Mouse (Mus musculus) splenic B cell, adult 2 months (primary cell): ENCODE data around the gene Iqgap2.

Experiments
- DNase-seq: peaks from one replicate; pipeline ENCODE4 v3.0.0-alpha.2; 2011; ENCODE audit warnings: low read depth, low spot score
- H3K27me3 ChIP-seq: 2 replicates; pipeline ENCODE4 v1.6.1; 2012; ENCODE audit warnings: mild to moderate bottlenecking, low read length, moderate library complexity, mixed read lengths; ENCODE audit not compliant: control insufficient read depth, poor library complexity, insufficient read depth, severe bottlenecking
- H3K36me3 ChIP-seq: 2 replicates; pipeline ENCODE4 v1.6.1; 2012; ENCODE audit warnings: mild to moderate bottlenecking, low read length, moderate library complexity, mixed read lengths; ENCODE audit not compliant: control insufficient read depth, poor library complexity, insufficient read depth, severe bottlenecking

Gene Iqgap2

DNA sequence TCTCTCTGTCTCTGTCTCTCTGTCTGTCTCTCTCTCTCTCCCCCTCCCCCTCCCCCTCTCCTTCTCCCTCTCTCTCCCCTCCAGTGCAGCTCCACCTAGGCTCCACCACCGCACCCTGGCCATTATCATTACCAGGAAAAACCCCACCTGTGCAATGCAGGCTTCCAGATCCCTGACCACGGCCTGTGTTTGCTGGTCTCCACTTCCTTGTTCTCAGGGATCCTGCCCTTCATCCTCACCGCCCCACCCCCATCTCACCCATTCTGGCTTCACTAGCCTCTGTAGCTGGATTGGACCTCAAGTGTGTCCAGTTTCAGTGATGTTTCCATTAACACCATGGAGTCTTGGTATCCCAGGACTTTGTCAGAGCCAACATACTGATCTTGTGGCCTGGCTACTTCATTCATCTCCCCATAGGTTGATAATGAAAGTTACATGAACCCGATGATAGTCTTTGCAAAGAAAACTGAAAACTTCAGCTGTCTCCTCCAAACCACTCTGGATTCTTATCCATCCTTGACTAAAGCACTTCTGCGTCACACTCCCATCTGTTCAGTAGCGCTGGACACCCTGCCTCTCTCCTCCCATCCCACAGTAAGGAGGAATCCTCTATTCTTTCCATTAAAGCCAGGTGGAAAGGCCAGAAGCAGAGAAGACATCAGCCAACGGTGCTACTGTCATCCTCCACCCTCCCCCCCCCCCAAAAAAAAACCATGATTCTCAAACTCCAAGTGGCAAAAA lies 62.1 kb downstream of the Iqgap2 start:
- Histone ChIP-seq H3K36me3 (no peaks in the 10 kb centered on the region), H3K27me3 (no peaks in the 10 kb centered on the region)
- no peak for DNase-seq

GRCm38 (mm10) chr13:95828616-95829015 lies 63.1 kb downstream of the Iqgap2 start:
- H3K27me3 ChIP-seq, result no peaks in the 10 kb centered on the region
- H3K36me3 ChIP-seq, result no peaks in the 10 kb centered on the region
- DNase-seq, result no peak

DNA sequence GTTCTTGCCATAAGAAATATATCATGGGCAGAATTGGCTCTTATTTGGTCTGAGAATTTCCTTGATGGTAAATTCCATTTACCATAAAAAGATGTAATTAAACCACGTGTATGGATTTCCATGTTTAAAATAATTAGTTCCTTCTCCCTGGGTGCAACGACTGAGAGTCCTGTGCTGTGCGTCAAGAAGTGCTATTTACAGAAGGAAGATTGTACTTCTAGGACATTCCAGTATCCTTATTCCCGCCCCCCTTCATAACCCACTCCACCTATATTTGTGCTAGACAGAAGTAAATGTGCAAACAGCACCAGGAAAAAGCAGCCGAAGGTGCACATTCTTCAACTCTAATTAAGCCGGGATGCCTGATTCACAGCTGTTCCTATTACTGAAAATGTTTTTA lies 65.5 kb downstream of the Iqgap2 start:
- no peaks in the 10 kb centered on the region for H3K27me3 ChIP-seq
- no peak for DNase-seq
- H3K36me3 ChIP-seq, result no peaks in the 10 kb centered on the region

GRCm38 (mm10) chr13:95822918-95823317 lies 68.8 kb downstream of the Iqgap2 start:
- DNase-seq, result no peak
- Histone ChIP-seq H3K36me3 (no peaks in the 10 kb centered on the region), H3K27me3 (no peaks in the 10 kb centered on the region)

GRCm38 (mm10) chr13:95820071-95820470 lies 71.7 kb downstream of the Iqgap2 start:
- H3K36me3 ChIP-seq, result no peaks in the 10 kb centered on the region
- no peaks in the 10 kb centered on the region for H3K27me3 ChIP-seq
- DNase-seq, result no peak

DNA sequence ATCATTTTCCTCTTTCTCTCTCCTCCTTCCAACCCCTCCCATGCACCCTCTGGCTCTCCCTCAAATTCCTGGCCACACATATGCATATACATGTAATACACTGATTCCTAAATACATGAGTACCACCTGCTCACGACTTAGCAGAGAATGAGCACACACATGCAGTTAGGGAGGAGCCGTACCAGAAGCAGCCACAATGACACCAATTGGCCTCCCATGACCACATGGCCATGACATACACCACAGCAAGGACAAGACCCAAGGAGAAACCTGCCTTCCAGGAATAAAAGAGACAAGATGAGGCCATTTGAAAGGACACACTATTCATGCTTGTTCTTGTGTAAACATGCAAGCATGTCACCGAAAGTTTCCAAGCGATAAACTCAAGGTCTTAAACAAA lies 72.8 kb downstream of the Iqgap2 start:
- DNase-seq, result no peak
- no peaks in the 10 kb centered on the region for H3K36me3 ChIP-seq
- H3K27me3 ChIP-seq, result no peaks in the 10 kb centered on the region

GRCm38 (mm10) chr13:95813643-95814042 lies 78.1 kb downstream of the Iqgap2 start:
- no peaks in the 10 kb centered on the region for H3K27me3 ChIP-seq
- H3K36me3 ChIP-seq, result no peaks in the 10 kb centered on the region
- no peak for DNase-seq

- Histone ChIP-seq H3K27me3 (no peaks in the 10 kb centered on the region), H3K36me3 (no peaks in the 10 kb centered on the region)
- no peak for DNase-seq
These were observed 80.9 kb downstream of the Iqgap2 start for GRCm38 (mm10) chr13:95810796-95811195.

- no peak for DNase-seq
- no peaks in the 10 kb centered on the region for H3K27me3 ChIP-seq
- no peaks in the 10 kb centered on the region for H3K36me3 ChIP-seq
These were observed 84.5 kb downstream of the Iqgap2 start for GRCm38 (mm10) chr13:95807106-95807750.

DNA sequence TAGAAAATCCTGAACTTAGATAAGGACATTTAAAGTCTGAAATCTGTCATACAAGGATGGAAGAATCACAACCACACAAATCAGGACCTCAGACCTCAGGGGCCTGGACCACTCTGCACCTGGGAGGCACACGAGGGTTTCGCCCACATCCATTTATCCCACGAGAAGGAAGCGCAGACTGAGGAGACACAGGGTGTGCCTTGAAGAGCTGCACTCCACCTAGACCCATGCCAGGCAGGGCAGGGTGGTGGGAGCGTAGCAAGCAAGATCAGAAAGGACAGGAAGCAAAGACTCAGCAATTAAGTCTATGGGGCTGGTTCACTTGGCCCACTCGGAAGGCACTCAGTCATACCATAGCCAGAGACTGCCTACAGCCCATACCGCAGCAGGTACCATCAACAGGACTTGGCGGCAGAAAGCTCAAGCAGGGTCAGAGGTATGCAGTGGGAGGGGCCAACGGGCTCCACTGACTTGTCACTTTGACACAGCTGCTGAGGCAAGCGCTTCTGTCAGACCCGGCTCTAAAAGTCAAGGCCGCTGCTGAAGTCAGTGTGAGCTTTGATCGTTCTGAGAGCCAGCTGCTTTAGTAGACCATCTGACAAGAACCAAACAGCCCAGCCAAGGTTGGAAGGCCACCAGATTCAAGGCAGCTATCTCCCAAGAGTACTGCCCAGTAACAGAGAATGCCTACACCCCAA lies 86.1 kb downstream of the Iqgap2 start:
- Histone ChIP-seq H3K27me3 (no peaks in the 10 kb centered on the region), H3K36me3 (no peaks in the 10 kb centered on the region)
- no peak for DNase-seq

DNA sequence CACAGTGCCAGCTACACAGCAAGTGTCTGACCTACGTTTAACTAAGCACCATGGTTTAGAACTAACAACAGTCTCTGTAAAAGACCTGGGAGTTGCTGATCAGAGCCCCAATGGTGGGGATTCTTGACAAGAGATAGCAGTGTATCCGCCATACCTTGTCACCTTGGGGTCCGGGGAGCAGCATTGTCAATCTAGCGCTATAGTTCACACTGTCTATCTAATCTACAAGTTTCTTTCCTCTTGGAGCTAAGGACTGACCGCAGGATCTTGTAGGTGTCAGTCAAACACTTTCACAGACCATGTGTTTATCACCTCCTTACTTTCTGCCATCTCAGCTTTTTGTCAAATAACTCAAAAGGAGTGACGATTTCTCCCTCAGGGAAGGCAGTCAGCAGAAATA lies 87.6 kb downstream of the Iqgap2 start:
- no peak for DNase-seq
- Histone ChIP-seq H3K36me3 (no peaks in the 10 kb centered on the region), H3K27me3 (no peaks in the 10 kb centered on the region)

DNA sequence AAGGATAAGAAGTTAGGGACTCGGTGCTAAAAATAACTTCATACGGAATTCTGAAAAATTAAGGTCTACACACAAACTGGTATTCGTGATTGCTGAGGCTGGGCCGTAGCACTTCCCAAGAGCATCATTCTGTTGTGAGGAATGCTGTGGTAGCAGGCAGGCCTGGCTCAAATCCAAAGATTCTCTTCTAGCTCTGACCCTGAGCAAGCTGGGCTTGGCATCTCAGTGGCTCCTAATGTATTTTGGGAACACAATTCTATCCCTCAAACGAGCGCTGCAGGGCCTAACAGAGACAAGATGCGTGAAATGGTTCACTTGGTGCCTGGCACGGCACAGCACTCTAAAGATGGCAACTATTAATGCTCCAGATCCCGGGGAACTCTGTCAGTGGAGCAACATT lies 90.8 kb downstream of the Iqgap2 start:
- no peak for DNase-seq
- Histone ChIP-seq H3K36me3 (no peaks in the 10 kb centered on the region), H3K27me3 (no peaks in the 10 kb centered on the region)

- H3K27me3 ChIP-seq, result no peaks in the 10 kb centered on the region
- no peaks in the 10 kb centered on the region for H3K36me3 ChIP-seq
- no peak for DNase-seq
These were observed 92.4 kb downstream of the Iqgap2 start for GRCm38 (mm10) chr13:95799322-95799721.

GRCm38 (mm10) chr13:95798721-95799120 lies 93.0 kb downstream of the Iqgap2 start:
- Histone ChIP-seq H3K27me3 (no peaks in the 10 kb centered on the region), H3K36me3 (no peaks in the 10 kb centered on the region)
- DNase-seq, result no peak

- Histone ChIP-seq H3K36me3 (no peaks in the 10 kb centered on the region), H3K27me3 (no peaks in the 10 kb centered on the region)
- no peak for DNase-seq
These were observed 94.2 kb downstream of the Iqgap2 start for GRCm38 (mm10) chr13:95797530-95797929.
